Mouse (Mus musculus) hindbrain, postnatal 0 days (tissue): ENCODE data around the gene C1rl. TPM values are rescaled to one million over a fixed set of nuclear protein-coding genes. Genes with fewer than 3 reads are reported as not detected.
"Not testable (repeated sequence)": the region's sequence is repeated elsewhere in the genome, so short reads cannot be mapped to it uniquely, and the experiment has no call there.

Source experiments
- ATAC-seq: fragments of 200-750 bp; cut with Nextera tagmentation; 2 replicates; pipeline ENCODE4 v1.8.0; 2017; ENCODE audit warnings: mild to moderate bottlenecking, moderate TSS enrichment, moderate library complexity
- DNase-seq: peaks from one replicate; pipeline ENCODE4 v3.0.0-alpha.2; 2015; ENCODE audit warnings: low spot score
- H3K27ac ChIP-seq: fragments of 300-500 bp; sonication (generic); 2 replicates; pipeline ENCODE4 v1.5.1; 2014; ENCODE audit warnings: mild to moderate bottlenecking
- H3K27me3 ChIP-seq: fragments of 300-500 bp; sonication (generic); 2 replicates; pipeline ENCODE4 v1.6.1; 2014; ENCODE audit warnings: low read length, mixed read lengths; ENCODE audit not compliant: insufficient read depth
- H3K36me3 ChIP-seq: fragments of 300-500 bp; sonication (generic); 2 replicates; pipeline ENCODE4 v1.6.1; 2014; ENCODE audit warnings: low read length, mixed read lengths; ENCODE audit not compliant: insufficient read depth
- H3K4me1 ChIP-seq: fragments of 300-500 bp; sonication (generic); 2 replicates; pipeline ENCODE4 v1.6.1; 2014; ENCODE audit warnings: antibody characterized with exemption, low read length, mixed read lengths; ENCODE audit not compliant: insufficient read depth
- H3K4me2 ChIP-seq: fragments of 300-500 bp; sonication (generic); 2 replicates; pipeline ENCODE4 v1.6.1; 2014; ENCODE audit warnings: low read depth, mild to moderate bottlenecking, low read length, moderate library complexity, mixed read lengths
- H3K4me3 ChIP-seq: fragments of 300-500 bp; sonication (generic); 2 replicates; pipeline ENCODE4 v1.5.1; 2014; ENCODE audit warnings: low read length
- H3K9ac ChIP-seq: fragments of 300-500 bp; sonication (generic); replicated peaks from 2 replicates; pipeline ENCODE4 v1.6.1; 2014; ENCODE audit warnings: mild to moderate bottlenecking, low read length, moderate library complexity, mixed read lengths
- H3K9me3 ChIP-seq: fragments of 300-500 bp; sonication (generic); 2 replicates; pipeline ENCODE4 v1.6.1; 2016; ENCODE audit warnings: low read length, mixed read lengths
- CTCF ChIP-seq: IDR thresholded peaks from 2 replicates; pipeline ENCODE4 v1.5.1; 2016; ENCODE audit warnings: antibody characterized with exemption, control low read depth, low read depth
- WGBS: fragments of 180-500 bp; shearing (Covaris S2); extraction: QIAGEN DNeasy Blood & Tissue Kit; methylation state at CpG from one replicate; pipeline ENCODE4 v1.1.7; 2014; 5-methylcytosine and 5-hydroxymethylcytosine counted together
- polyA plus RNA-seq: library from polyadenylated mRNA; unstranded; fragments of >200 nt; fragmentation: Nextera tagmentation; extraction: Ambion mirVana; gene quantifications from 2 replicates; pipeline ENCODE4 v1.2.1, GENCODE M21; 2015
- total RNA-seq: library from RNA; depleted of rRNA; stranded (reverse); fragments of >200 nt; gene quantifications from 2 replicates; pipeline ENCODE4 v1.2.3, GENCODE M21; 2014

C1rl gene
- total and polyA plus RNA-seq, 2 experiments from 2014 or later, result 0.31 to 0.41 TPM

DNA sequence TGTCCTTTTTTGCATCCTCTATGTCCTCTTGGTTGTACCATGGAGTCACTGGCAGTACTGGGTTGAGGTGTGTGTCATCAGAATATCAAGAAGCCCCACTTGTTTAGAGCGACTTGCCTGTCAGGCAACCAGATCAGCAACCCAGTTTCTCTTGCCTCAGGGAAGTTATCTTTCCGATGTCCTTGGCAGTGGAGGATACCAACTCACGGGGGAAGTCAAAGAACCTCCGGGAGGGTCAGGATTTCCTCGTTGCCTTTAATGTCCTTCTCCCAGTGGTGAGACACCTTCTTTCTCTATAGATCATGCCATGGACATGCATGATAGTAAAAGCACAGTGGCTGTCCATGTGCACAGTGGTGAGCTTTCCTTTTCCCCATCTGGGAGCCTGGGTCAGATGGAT, 9.1 kb downstream of the C1rl start:
- Histone ChIP-seq H3K4me1 (no peaks in the 10 kb centered on the region), H3K27ac (no peak overlapping the region), H3K36me3 (no peaks in the 10 kb centered on the region), H3K27me3 (no peaks in the 10 kb centered on the region), H3K4me3 (no peak overlapping the region), H3K9me3 (no peaks in the 10 kb centered on the region), H3K4me2 (no peak overlapping the region), H3K9ac (no peak overlapping the region)
- 91% methylated on average over 5 of the region's 5 CpGs for WGBS
- no peak for ATAC-seq
- no peak for DNase-seq
- TF ChIP-seq CTCF, result no peak

DNA sequence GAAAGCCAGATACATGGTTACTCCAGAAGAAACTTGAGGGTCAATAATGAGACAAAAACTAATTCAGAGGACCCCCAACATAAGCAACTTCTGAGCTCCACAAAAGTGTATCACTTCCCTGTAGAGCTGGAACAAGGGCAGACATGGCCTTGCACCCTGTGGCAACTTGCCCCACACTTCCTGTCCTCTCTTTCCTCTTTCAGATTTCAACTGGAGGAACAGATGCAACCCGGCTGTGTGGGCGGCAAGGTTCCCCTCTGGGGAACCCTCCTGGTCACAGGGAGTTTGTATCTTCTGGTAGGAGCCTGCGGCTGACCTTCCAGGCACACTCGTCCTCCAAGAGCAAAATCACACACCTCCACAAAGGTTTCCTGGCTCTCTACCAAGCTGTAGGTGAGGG, 12.1 kb downstream of the C1rl start:
- no peak for ATAC-seq
- 82% methylated on average over 4 of the region's 4 CpGs for WGBS

DNA sequence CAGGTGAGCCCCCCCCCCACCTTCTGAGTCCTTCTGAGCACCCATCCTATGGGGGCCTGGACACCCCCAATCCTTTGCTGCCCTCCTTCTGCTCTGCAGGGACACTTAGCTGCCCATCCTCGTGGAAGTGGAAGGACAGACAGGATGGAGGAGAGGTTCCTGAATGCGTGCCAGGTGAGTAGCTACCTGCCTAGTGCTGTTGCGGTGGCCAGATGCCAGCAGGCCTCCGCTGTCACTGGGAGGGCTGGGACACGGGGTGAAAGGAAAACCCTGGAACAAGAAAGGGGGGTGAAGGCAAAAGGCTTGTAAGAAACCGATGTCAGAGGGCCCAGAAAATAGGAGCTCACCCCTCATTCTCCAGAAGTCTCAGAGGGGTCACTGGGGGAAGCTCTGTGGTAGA, 14.1 kb downstream of the C1rl start:
- H3K36me3 ChIP-seq, result no peaks in the 10 kb centered on the region
- H3K4me1 ChIP-seq, result no peaks in the 10 kb centered on the region
- TF ChIP-seq CTCF, result no peak
- H3K27ac ChIP-seq, result no peak overlapping the region
- H3K4me3 ChIP-seq, result no peak overlapping the region
- H3K9ac ChIP-seq, result no peak overlapping the region
- no peaks in the 10 kb centered on the region for H3K9me3 ChIP-seq
- H3K27me3 ChIP-seq, result no peaks in the 10 kb centered on the region
- DNase-seq, result no peak
- H3K4me2 ChIP-seq, result no peak overlapping the region
- no peak for ATAC-seq
- WGBS, result 76% methylated on average over 6 of the region's 6 CpGs

More for the DNA sequence above, 12.1 kb downstream of the C1rl start:
- no peak overlapping the region for H3K9ac ChIP-seq
- H3K4me3 ChIP-seq, result no peak overlapping the region
- H3K4me1 ChIP-seq, result no peaks in the 10 kb centered on the region
- DNase-seq, result no peak
- H3K4me2 ChIP-seq, result no peak overlapping the region
- TF ChIP-seq CTCF, result no peak
- H3K36me3 ChIP-seq, result no peaks in the 10 kb centered on the region
- no peaks in the 10 kb centered on the region for H3K27me3 ChIP-seq
- H3K27ac ChIP-seq, result no peak overlapping the region
- H3K9me3 ChIP-seq, result no peaks in the 10 kb centered on the region

DNA sequence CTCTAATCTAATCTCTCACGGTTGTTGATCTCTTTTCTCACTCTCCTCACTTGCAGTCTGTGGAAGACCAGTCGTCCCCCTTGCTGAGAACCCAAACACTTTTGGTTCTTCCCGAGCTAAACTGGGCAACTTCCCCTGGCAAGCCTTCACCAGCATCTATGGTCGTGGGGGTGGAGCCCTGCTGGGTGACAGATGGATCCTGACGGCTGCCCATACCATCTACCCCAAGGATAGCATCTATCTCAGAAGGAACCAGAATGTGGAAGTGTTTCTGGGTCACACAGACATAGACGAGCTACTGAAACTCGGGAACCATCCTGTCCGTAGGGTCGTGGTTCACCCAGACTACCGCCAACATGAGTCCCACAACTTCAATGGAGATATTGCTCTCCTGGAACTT, 15.4 kb downstream of the C1rl start:
- no peak for TF ChIP-seq CTCF
- DNase-seq (no peak), ATAC-seq (no peak)
- no peak overlapping the region for H3K9ac ChIP-seq
- no peak overlapping the region for H3K27ac ChIP-seq
- H3K4me3 ChIP-seq, result no peak overlapping the region
- no peaks in the 10 kb centered on the region for H3K36me3 ChIP-seq
- H3K27me3 ChIP-seq, result no peaks in the 10 kb centered on the region
- WGBS, result 71% methylated on average over 10 of the region's 10 CpGs
- no peaks in the 10 kb centered on the region for H3K9me3 ChIP-seq
- no peaks in the 10 kb centered on the region for H3K4me1 ChIP-seq
- no peak overlapping the region for H3K4me2 ChIP-seq

DNA sequence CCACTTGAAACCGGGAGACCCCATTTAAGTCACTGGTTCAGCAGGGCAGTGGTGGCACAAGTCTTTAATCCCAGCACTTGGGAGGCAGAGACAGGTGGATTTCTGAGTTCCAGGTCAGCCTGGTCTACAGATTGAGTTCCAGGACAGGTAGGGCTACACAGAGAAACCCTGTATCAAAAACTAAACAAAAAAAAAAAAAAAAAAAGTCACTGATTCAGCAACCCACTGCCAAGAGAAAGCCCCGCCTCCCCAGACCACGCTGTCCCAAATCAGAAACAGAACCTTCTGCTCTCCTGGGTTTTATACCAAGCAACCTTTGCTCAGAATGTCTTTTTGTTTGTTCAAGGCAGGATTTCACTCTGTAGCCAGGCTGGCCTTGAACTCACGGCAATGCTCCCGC, 16.3 kb downstream of the C1rl start:
- H3K27ac ChIP-seq, ATAC-seq, H3K27me3 ChIP-seq, DNase-seq, H3K4me2 ChIP-seq, H3K9me3 ChIP-seq, H3K4me1 ChIP-seq, H3K4me3 ChIP-seq, H3K36me3 ChIP-seq, H3K9ac ChIP-seq: not testable (repeated sequence)
- WGBS, result 93% methylated on average over 5 of the region's 5 CpGs

- DNase-seq (no peak), ATAC-seq (no peak)
- Histone ChIP-seq H3K4me2 (no peak overlapping the region), H3K4me3 (no peak overlapping the region), H3K9me3 (no peaks in the 10 kb centered on the region), H3K36me3 (no peaks in the 10 kb centered on the region), H3K9ac (no peak overlapping the region), H3K27me3 (no peaks in the 10 kb centered on the region), H3K4me1 (no peaks in the 10 kb centered on the region), H3K27ac (no peak overlapping the region)
- WGBS, result 64% methylated on average over 6 of the region's 6 CpGs
- no peak for TF ChIP-seq CTCF
These were observed 19.0 kb downstream of the C1rl start for GRCm38 (mm10) chr6:124511936-124512335.

GRCm38 (mm10) chr6:124512355-124512836, 19.5 kb downstream of the C1rl start, which contains the start of gene C1ra:
C1ra (plus strand) TSS chr6:124512405.
- no peaks in the 10 kb centered on the region for H3K4me1 ChIP-seq
- H3K36me3 ChIP-seq, result no peaks in the 10 kb centered on the region
- H3K27ac ChIP-seq, result no peak within 1 kb of the TSS
- WGBS, result 12% methylated on average over 6 of the region's 6 CpGs
- TF ChIP-seq CTCF, result peak; percentile 80
- H3K4me2 ChIP-seq, result peak within 1 kb of the TSS; percentile 48; the same call in 1 of the 2 replicates
- H3K4me3 ChIP-seq, result no peak within 1 kb of the TSS
- DNase-seq (peak; percentile 73), ATAC-seq (no peak)
- H3K9ac ChIP-seq, result no peak within 1 kb of the TSS
- no peaks in the 10 kb centered on the region for H3K27me3 ChIP-seq
- H3K9me3 ChIP-seq, result no peaks in the 10 kb centered on the region

GRCm38 (mm10) chr6:124517733-124518132, 24.8 kb downstream of the C1rl start:
- not testable (repeated sequence) for DNase-seq, H3K36me3 ChIP-seq, H3K4me3 ChIP-seq, H3K27me3 ChIP-seq, H3K4me1 ChIP-seq, H3K4me2 ChIP-seq, H3K27ac ChIP-seq, ATAC-seq, H3K9ac ChIP-seq, H3K9me3 ChIP-seq
- WGBS, result 91% methylated on average over 4 of the region's 4 CpGs

DNA sequence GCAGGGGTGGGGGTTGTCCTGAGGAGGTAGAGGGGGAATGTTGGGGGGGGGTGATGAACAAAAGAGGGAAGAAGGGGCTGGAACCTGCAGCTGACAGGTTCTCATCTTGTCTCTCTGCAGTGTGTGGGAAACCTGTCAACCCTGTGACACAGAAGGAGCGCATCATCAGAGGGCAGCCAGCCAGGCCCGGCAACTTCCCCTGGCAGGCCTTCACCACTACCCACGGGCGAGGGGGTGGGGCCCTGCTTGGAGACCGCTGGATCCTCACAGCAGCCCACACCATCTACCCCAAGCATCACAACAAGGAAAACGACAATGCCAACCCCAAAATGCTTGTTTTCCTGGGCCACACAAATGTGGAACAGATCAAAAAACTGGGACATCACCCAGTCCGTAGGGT, 29.2 kb downstream of the C1rl start:
- WGBS, result 54% methylated on average over 7 of the region's 7 CpGs
- H3K4me3 ChIP-seq, result not testable (repeated sequence)

More for the DNA sequence above, 29.2 kb downstream of the C1rl start:
- H3K4me1 ChIP-seq, H3K9ac ChIP-seq, ATAC-seq, H3K4me2 ChIP-seq, H3K9me3 ChIP-seq, H3K27me3 ChIP-seq, H3K27ac ChIP-seq, H3K36me3 ChIP-seq, DNase-seq: not testable (repeated sequence)
